Mouse (Mus musculus) forebrain, embryonic 14.5 days (tissue): ENCODE measurements around the gene Ppp1cc. TPM values are rescaled to one million over a fixed set of nuclear protein-coding genes. Genes with fewer than 3 reads are reported as not detected.
"Not testable (repeated sequence)": the region's sequence is repeated elsewhere in the genome, so short reads cannot be mapped to it uniquely, and the experiment has no call there.

Experiments used
- ATAC-seq: fragments of 200-750 bp; cut with Nextera tagmentation; 2 replicates; pipeline ENCODE4 v1.8.0; 2017; ENCODE audit warnings: mild to moderate bottlenecking, moderate library complexity
- DNase-seq: peaks from one replicate; pipeline ENCODE4 v3.0.0-alpha.2; 2015; ENCODE audit warnings: low spot score
- H3K27ac ChIP-seq: fragments of 300-500 bp; sonication (generic); 2 replicates; pipeline ENCODE4 v1.5.1; 2014; ENCODE audit warnings: low read depth, mild to moderate bottlenecking, control low read depth, low read length, moderate library complexity
- H3K27me3 ChIP-seq: fragments of 300-500 bp; sonication (generic); replicated peaks from 2 replicates; pipeline ENCODE4 v1.6.1; 2014; ENCODE audit warnings: low read length, control low read depth, mixed read lengths; ENCODE audit not compliant: control insufficient read depth, insufficient read depth
- H3K36me3 ChIP-seq: fragments of 300-500 bp; sonication (generic); 2 replicates; pipeline ENCODE4 v1.6.1; 2014; ENCODE audit warnings: low read length, control low read depth; ENCODE audit not compliant: control insufficient read depth, insufficient read depth
- H3K4me1 ChIP-seq: fragments of 300-500 bp; sonication (generic); 2 replicates; pipeline ENCODE4 v1.6.1; 2014; ENCODE audit warnings: antibody characterized with exemption, low read length, control low read depth; ENCODE audit not compliant: control insufficient read depth, insufficient read depth
- H3K4me2 ChIP-seq: fragments of 300-500 bp; sonication (generic); 2 replicates; pipeline ENCODE4 v1.6.1; 2014; ENCODE audit warnings: mild to moderate bottlenecking, control low read depth, low read length
- H3K4me3 ChIP-seq: fragments of 300-500 bp; sonication (generic); 2 replicates; pipeline ENCODE4 v1.5.1; 2014; ENCODE audit warnings: low read depth, low read length, control low read depth
- H3K9ac ChIP-seq: fragments of 300-500 bp; sonication (generic); 2 replicates; pipeline ENCODE4 v1.6.1; 2014; ENCODE audit warnings: mild to moderate bottlenecking, low read length, control low read depth, moderate library complexity
- H3K9me3 ChIP-seq: fragments of 300-500 bp; sonication (generic); replicated peaks from 2 replicates; pipeline ENCODE4 v1.6.1; 2016; ENCODE audit warnings: low read length, control low read depth, mixed read lengths; ENCODE audit not compliant: control insufficient read depth
- WGBS: fragments of 180-500 bp; shearing (Covaris S2); extraction: QIAGEN DNeasy Blood & Tissue Kit; methylation state at CpG from one replicate; pipeline ENCODE4 v1.1.7; 2014; 5-methylcytosine and 5-hydroxymethylcytosine counted together
- polyA plus RNA-seq: library from polyadenylated mRNA; unstranded; fragments of >200 nt; fragmentation: Nextera tagmentation; extraction: Ambion mirVana; gene quantifications from 2 replicates; pipeline ENCODE4 v1.2.1, GENCODE M21; 2014

The Ppp1cc gene
- polyA plus RNA-seq, 1 experiment from 2014 or later, result 280 TPM

DNA sequence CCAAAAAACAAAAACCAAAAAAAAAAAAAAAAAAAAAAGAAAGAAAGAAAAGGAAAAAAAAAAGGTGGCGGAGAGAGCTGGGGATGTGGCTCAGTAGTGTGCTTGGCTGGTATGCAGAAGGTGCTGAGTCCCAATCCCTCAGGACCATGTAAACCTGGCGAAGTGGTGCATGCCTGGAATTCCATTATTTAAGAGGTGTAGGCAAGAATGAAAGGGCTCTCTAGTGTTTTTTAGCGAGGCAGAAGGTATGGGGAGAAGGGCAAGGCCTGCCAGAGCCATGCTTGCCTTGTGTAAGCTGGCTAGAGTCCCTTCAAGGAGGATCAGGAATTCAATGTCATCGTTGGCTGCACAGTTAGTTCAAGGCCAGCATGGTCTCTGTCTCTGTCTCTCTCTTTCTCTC is 13.3 kb upstream of the Ppp1cc start:
- WGBS, result 92% methylated on average over 4 of the region's 4 CpGs

DNA sequence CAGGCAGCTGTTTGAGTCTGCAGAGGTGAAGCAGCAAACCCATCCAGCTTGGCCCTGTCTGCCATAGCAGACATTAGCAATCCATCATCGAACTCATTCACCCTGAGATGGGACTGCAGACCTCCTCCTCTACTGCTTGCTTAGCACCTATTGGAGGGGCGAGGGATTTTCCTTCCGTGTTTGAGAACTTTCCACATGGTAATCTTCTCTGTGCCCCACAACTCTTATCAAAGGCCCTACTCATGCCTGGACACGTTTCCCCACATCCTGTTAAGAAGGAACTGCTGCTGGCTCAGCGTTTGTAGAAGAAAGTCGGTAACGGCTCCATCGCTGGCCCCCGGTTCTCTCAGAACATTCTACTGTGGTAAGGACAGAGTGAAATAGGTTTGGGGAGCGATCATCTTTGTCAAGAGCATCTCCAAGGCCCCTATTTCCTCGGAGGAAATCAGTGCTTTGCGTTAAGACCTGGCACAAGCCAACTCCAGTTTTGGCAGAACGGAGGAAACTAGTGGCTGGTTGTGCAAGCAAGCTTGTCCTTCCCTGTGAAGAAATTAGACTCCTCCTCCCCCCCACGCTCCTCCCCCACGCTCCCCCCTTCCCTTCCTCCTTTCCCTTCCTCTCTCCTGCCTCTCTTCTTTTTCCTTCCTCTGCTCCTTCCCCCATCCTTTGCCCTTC is 12.6 kb upstream of the Ppp1cc start:
- H3K4me2 ChIP-seq, result no peak overlapping the region
- no peak overlapping the region for H3K4me3 ChIP-seq
- DNase-seq (no peak), ATAC-seq (no peak)
- H3K9ac ChIP-seq, result no peak overlapping the region
- H3K9me3 ChIP-seq, result no peaks in the 10 kb centered on the region
- H3K27me3 ChIP-seq, result no peaks in the 10 kb centered on the region
- no peaks in the 10 kb centered on the region for H3K4me1 ChIP-seq
- H3K36me3 ChIP-seq, result no peaks in the 10 kb centered on the region
- WGBS, result 76% methylated on average over 15 of the region's 15 CpGs
- no peak overlapping the region; the same call in 1 of the 2 replicates for H3K27ac ChIP-seq

More for the DNA sequence above, 13.3 kb upstream of the Ppp1cc start:
- Histone ChIP-seq H3K36me3 (no peaks in the 10 kb centered on the region), H3K4me1 (no peaks in the 10 kb centered on the region), H3K27ac (no peak overlapping the region), H3K4me2 (no peak overlapping the region), H3K9me3 (no peaks in the 10 kb centered on the region), H3K9ac (no peak overlapping the region), H3K27me3 (no peaks in the 10 kb centered on the region), H3K4me3 (no peak overlapping the region)
- no peak for DNase-seq
- ATAC-seq, result no peak

DNA sequence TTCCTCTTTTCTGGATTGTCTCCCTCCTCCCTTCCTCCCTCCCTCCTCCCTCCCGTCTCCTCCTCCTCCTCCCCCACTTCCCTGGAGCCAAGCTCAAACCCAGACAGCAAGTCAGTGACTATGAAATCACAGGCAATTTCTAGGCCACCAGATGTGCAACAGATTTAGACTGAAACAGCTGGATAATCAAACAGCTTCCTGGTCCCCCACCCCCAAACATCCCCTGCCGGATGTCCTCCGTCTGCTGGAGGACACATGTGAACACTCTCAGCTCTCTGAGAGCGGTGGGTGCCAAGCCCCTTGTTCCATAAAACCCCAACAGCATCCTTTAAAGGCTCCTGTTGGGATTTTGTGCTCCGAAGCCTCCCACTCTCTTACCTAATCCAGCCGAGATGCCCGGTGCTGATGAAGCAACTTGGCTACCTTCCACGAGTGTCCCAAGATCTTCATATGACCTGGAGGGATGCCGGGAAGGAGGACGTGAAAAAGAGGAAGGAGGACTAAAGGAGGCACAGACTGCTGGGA is 12.0 kb upstream of the Ppp1cc start:
- Histone ChIP-seq H3K4me2 (no peak overlapping the region), H3K4me3 (no peak overlapping the region), H3K36me3 (no peaks in the 10 kb centered on the region), H3K27me3 (no peaks in the 10 kb centered on the region), H3K4me1 (no peaks in the 10 kb centered on the region), H3K9ac (no peak overlapping the region), H3K9me3 (no peaks in the 10 kb centered on the region), H3K27ac (no peak overlapping the region)
- DNase-seq, result no peak
- WGBS, result 71% methylated on average over 10 of the region's 10 CpGs
- ATAC-seq, result no peak

DNA sequence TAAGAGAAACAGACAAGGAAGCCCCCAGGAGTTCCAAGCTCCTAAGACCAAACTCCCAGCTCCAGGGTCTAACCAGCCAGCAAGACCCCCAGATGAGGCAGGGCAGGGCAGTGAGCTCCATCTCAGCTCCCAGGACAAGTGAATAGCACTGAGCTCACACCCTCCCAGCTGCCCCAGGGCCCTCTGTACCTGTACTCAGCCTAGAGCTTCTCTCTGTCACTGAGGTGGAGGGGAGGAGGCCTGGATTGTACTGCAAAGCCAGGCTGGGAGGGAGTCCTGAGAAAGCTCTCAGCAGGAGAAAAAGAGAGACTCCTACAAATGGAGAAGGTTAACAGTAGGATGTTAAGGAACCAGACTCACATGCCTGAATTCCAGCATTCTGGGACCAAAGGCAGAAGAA is 11.5 kb upstream of the Ppp1cc start:
- Histone ChIP-seq H3K9me3 (no peaks in the 10 kb centered on the region), H3K27me3 (no peaks in the 10 kb centered on the region), H3K4me1 (no peaks in the 10 kb centered on the region), H3K9ac (no peak overlapping the region), H3K4me3 (no peak overlapping the region), H3K36me3 (no peaks in the 10 kb centered on the region), H3K27ac (no peak overlapping the region), H3K4me2 (no peak overlapping the region)
- no peak for ATAC-seq
- DNase-seq, result no peak

DNA sequence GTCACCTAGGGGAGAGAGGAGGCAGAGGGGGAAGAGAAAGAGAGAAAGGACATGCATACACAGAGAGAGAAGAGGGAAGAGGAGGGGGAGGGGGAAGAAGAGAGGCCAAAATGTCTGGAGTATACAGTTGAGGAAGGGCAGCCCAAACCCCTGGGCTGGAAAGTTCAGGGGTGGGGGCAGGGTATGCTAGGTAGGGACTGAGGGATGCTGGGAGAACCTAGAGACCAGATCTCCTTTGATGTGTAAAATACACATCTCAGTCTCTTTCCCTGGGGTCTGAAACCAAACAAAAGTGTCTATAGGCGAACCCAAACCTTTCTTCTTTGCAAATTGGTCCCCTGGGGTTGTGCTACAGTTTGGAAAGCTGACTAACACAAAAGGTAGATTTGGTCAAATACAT is 10.0 kb upstream of the Ppp1cc start:
- Histone ChIP-seq H3K27ac (no peak overlapping the region), H3K4me2 (no peak overlapping the region), H3K4me3 (no peak overlapping the region), H3K9ac (no peak overlapping the region), H3K4me1 (no peaks in the 10 kb centered on the region), H3K9me3 (no peaks in the 10 kb centered on the region), H3K36me3 (no peaks in the 10 kb centered on the region), H3K27me3 (no peaks in the 10 kb centered on the region)
- 42% methylated on average over 1 of the region's 1 CpGs for WGBS
- ATAC-seq (no peak), DNase-seq (no peak)

DNA sequence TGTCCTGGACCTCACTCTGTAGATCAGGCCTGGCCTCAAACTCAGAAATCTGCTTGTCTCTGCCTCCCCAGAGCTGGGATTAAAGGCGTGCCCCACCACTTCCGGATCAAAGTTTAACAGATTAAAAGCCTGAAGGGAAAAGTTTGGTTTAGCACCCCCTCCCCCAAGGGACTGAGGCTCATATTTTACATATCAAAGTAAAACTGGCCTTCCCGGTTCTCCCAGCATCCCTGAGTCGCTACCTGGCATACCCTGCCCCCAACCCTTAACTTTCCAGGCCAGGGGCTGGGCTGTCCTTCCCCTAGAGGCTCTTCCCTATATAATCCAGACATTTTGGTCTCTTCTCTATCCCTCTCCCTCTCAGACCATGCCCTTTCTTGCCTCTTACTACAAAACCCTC is 8.8 kb upstream of the Ppp1cc start:
- 64% methylated on average over 4 of the region's 4 CpGs for WGBS
- H3K36me3 ChIP-seq, result no peaks in the 10 kb centered on the region
- H3K4me1 ChIP-seq, result no peaks in the 10 kb centered on the region
- H3K9me3 ChIP-seq, result no peaks in the 10 kb centered on the region
- ATAC-seq (no peak), DNase-seq (no peak)
- no peak overlapping the region for H3K9ac ChIP-seq
- no peak overlapping the region for H3K4me2 ChIP-seq
- no peak overlapping the region for H3K27ac ChIP-seq
- no peak overlapping the region for H3K4me3 ChIP-seq
- H3K27me3 ChIP-seq, result no peaks in the 10 kb centered on the region

DNA sequence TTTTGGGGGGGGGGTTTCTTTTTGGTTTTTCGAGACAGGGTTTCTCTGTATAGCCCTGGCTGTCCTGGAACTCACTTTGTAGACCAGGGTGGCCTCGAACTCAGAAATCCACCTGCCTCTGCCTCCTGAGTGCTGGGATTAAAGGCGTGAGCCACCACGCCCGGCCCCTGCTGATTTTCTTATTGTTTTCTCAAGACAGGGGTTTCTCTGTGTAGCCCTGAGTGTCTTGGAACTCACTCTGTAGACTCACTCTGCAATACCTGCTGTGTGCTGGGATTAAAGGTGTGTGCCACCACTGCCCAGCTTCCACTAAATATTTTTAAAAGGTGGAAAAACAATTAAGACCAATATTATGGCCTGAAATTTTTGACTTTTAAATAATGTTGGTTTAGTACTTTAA is 5.6 kb upstream of the Ppp1cc start:
- not testable (repeated sequence) for ATAC-seq, H3K9me3 ChIP-seq, H3K4me1 ChIP-seq, H3K27ac ChIP-seq, H3K4me2 ChIP-seq, H3K36me3 ChIP-seq, DNase-seq, H3K4me3 ChIP-seq, H3K9ac ChIP-seq, H3K27me3 ChIP-seq
- 83% methylated on average over 5 of the region's 5 CpGs for WGBS

DNA sequence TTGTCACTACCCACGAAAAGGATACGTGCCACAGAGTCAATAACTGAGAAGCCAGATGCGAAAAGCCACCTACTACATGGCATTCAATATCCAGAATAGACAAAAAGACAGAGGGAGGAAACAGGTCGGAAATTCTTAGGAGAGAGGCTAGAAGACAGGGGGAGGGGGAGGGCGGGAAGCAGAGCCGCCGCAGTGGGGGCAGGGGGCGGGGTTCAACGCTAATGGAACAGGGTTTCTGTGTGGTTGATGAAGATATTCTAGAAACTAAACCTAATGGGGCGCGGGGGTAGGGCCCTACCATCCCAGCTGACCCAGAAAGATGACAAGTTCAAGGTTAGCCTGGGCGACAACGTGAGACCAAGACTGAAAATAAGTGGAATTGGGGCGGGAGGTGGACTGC is 4.1 kb upstream of the Ppp1cc start:
- 30% methylated on average over 11 of the region's 14 CpGs for WGBS
- ATAC-seq, result no peak
- no peaks in the 10 kb centered on the region; the same call in 1 of the 2 replicates for H3K27me3 ChIP-seq
- H3K4me3 ChIP-seq, result no peak overlapping the region
- H3K4me1 ChIP-seq, result peaks cover 5% of the 10 kb centered on the region; the same call in 1 of the 2 replicates
- no peak overlapping the region for H3K4me2 ChIP-seq
- no peak overlapping the region for H3K27ac ChIP-seq
- H3K9ac ChIP-seq, result no peak overlapping the region
- no peaks in the 10 kb centered on the region for H3K9me3 ChIP-seq
- no peaks in the 10 kb centered on the region for H3K36me3 ChIP-seq
- DNase-seq, result no peak

DNA sequence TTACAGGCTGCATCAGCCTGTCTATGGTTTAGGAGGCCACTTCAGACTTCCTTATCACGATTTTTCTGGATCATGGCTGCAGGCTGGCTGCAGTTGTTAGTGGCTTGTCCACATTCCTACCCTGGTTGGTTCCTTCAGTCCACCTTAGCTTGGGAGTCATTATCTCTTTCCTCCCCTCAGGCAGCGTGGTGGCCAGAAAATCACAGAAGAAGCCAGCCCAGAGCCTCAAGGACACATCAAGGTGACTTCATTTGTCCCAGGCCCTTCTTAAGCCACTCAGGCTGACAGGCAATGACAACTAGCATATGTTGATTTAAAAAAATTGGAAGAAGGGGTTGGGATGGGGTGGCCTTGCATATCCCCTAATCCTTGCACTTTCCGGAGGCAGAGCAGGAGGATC is 3.3 kb upstream of the Ppp1cc start:
- peaks cover 7% of the 10 kb centered on the region for H3K4me1 ChIP-seq
- no peaks in the 10 kb centered on the region for H3K36me3 ChIP-seq
- WGBS, result 78% methylated on average over 3 of the region's 3 CpGs
- H3K27ac ChIP-seq, result no peak overlapping the region
- no peak overlapping the region for H3K4me2 ChIP-seq
- no peak for ATAC-seq
- DNase-seq, result no peak
- H3K9ac ChIP-seq, result no peak overlapping the region
- no peaks in the 10 kb centered on the region; the same call in 1 of the 2 replicates for H3K27me3 ChIP-seq
- no peak overlapping the region for H3K4me3 ChIP-seq
- no peaks in the 10 kb centered on the region for H3K9me3 ChIP-seq
